Mouse (Mus musculus) brain, adult 2 months (tissue): ENCODE data around the gene Maff.
A peak's percentile ranks its signal among the peaks of the same experiment; 100 is the strongest.

Source experiments
- DNase-seq: peaks from one replicate; pipeline ENCODE4 v3.0.0; 2011; ENCODE audit warnings: low read depth, low spot score

Maff gene

GRCm38 (mm10) chr15:79394842-79395241, 48.4 kb downstream of the Maff start:
- DNase-seq, result peak; percentile 45

- DNase-seq, result no peak
Measured at GRCm38 (mm10) chr15:79395281-79395680, 48.9 kb downstream of the Maff start.

DNA sequence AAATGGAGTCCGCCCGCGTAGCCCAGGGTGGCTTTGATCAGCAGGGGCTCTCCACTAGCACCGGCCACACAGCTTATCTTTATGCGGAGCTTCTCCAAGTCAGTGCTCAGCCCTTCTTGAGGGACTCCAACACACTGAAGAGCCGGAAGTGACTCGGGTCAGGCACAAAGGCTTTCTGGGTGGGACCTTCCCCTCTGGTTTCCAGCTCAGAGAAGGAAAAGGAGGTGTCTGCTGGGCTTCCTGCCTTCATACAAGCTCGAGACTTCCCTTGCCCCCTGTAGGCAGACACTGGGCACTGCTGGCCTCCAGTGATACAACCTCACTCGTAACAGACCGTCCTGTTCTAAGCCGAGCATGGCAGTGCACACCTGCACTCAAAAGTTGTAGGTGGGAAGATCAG, 50.3 kb downstream of the Maff start:
- DNase-seq, result no peak

- no peak for DNase-seq
Measured at GRCm38 (mm10) chr15:79399231-79400052, 53.0 kb downstream of the Maff start.

- no peak for DNase-seq
Measured at GRCm38 (mm10) chr15:79400134-79400974, 53.9 kb downstream of the Maff start.

- DNase-seq, result peak; percentile 44
Measured at GRCm38 (mm10) chr15:79400975-79401365, 54.5 kb downstream of the Maff start.

DNA sequence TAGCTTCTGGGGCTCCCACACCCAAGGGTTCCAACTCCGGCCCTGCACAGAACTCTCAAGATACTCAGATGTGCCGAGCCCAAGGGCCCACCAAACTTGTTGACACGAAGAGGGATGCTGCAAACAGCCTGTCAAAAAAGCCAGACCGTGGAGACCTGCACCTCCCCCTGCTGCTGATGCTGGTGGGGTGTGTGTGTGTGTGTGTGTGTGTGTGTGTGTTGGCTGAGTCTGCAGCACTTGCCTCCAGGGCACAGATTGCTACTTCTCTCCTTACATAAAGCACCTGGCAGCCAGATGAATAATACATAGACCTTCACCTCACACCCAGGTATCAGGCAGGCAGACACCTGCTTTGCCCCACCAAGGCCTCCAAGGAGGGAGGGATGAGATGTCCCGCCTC, 55.8 kb downstream of the Maff start:
- DNase-seq, result peak; percentile 57

DNA sequence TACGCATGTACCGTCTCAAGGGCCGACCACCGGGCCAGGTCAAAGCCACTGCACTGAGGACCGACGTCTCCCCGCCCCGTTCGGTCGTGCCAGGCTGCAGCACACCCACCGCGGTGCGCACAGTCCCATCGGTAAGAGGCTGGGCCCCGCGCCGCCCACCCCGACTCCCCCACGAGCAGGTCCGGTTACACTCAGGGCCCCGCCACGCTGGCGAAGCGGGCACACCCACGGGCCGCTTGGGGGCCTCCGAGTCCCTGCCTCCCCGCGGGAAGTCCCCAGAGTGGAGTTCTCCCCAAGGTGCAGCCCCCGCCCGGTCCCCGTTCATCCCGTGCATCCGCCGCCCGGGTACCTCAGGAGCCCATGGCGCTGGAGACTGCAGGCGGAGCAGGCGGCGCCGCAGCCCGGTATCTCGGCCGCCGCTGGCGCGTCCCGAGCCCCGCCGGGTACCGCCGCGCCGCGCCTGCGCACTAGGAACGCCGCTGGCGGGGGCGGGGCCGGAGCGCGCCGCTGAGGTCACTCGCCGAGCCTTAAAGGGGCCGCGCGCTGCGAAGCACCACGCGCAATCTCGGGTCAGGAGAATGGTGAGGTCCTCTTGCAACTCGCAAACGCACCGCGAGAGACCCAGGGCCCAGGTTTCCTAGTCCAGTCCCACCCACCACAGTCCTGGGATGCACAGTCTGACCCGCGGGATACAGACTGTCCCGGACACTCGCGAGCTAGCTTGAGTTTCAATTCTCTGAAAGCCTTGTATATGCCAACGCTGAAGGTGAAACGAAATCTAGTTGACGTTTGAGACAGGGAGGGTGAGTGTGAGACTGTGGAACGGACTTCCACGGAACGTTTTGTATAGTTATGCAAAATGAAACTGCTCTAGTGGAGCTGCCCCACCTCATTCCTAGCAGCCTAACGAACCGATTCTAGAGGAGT, 56.7 kb downstream of the Maff start, which contains the start of gene Tmem184b:
Gene Tmem184b, minus strand, starts transcription at position 734 of the 927 bp plus-strand sequence.
- peak; percentile 91 for DNase-seq

DNA sequence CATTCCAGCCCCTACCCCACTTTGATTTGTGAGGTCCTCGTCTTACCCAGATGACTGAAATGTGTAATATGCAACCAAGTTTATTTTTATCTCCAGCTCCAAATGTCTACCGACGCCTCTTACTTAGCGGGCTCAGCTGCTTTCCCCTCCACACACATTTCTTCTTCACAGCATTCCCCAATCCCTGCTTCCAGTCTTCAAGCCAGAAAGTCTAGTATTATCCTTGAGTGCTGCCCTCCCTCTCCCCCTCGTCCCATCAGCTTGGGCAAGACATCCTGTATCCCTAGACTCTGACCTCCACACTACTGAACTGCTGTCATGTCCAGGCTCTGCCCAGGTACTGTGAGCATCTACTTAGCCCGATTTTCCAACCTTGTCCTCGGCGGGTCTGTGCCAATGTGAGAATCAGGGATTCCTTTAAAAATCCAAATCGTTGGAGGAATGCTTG, 57.4 kb downstream of the Maff start:
- no peak for DNase-seq

DNA sequence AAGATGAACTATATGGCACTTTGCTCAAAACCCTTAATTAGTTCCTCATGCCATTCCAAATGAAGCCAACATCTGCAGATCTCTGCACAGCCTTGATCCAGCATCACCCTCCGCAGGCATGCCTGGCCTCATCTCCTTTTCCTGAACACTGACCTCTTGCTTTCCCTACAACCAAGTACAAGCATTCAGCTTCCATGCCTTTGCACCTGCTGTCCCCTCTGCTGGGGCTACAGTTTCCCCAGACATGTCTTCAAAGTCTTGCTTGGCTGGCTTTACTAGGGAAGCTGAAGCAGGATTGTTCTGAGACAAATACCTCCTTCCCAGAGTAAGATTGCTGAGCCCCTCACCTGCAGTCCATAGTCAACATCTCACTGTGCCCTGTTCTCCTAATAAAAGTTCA, 57.9 kb downstream of the Maff start:
- no peak for DNase-seq

- no peak for DNase-seq
Measured at GRCm38 (mm10) chr15:79406564-79406963, 60.1 kb downstream of the Maff start.
